Mouse (Mus musculus): ENCODE data around the gene 4933405L10Rik. TPM values are rescaled to one million over a fixed set of nuclear protein-coding genes. Genes with fewer than 3 reads are reported as not detected.
A peak's percentile ranks its signal among the peaks of the same experiment; 100 is the strongest.

4933405L10Rik gene
- total RNA-seq, 2 experiments from 2014 or later = not detected

DNA sequence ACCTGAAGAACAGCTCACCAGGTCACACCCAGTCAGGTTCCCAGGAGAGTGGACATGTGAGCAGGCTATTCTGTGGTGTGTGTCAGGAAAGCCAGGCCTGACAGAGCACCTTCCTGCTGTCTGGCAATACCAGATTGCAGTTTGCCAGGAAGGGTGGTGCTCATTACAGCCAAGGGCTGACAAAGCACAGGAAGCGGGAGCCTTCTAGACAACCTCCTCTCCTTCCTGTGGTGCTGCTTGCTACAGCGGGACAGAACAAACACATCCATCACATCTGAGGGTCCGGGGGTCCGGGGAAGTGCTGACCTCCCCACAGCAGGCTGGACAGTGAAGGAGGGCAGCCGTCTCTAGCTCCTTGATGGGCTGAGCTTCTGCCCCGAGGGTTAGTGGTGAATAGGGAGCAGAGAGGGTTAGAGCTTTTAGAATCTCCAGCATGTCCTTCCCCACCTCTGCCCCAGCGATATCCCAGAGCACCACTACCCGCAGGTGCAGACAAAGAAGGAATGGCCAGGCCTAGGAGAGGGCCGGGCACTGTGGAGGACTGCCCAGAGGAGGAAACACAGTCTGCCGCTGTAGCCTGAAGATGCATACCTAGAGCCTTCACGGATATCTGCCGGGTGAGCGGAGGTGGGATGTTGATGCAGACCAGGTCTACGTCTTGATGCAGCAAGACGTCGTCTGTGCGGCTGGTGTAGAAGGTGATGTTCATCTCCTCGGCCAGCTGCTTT, 20.1 kb downstream of the 4933405L10Rik start:
- intact Hi-C loops (cut with DNase I) = no loop called here
- no peak for TF ChIP-seq CTCF (IDR thresholded peaks at IDR 0.05)
- Histone ChIP-seq H3K27ac (peak overlapping the region; percentile 87), H3K4me3 (peak overlapping the region; percentile 63)
- DNase-seq = peak; percentile 53

DNA sequence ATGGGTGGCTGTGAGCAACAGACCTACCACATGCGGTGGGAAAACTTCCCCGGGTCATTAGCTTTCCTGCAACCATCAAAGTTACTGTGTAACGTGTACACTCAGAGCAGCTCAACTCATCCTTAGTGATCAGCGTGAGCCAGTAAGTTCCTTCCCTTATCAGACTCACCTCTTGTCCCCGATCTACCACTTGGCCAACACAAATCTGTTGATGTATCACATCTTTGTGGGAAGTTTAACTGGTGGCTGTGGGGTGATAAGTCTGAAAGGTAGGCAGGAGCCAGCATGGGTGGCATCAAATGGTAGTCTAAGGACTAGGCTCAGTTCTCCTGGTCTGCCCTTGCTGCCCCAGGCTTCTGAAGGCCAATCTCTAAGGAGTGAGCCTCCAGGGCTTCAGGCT, 24.7 kb downstream of the 4933405L10Rik start:
- TF ChIP-seq CTCF (IDR thresholded peaks at IDR 0.05) = no peak
- no peak for DNase-seq
- intact Hi-C loops (cut with DNase I) = no loop called here
- H3K4me3 ChIP-seq = no peak overlapping the region
- no peak overlapping the region for H3K27ac ChIP-seq

DNA sequence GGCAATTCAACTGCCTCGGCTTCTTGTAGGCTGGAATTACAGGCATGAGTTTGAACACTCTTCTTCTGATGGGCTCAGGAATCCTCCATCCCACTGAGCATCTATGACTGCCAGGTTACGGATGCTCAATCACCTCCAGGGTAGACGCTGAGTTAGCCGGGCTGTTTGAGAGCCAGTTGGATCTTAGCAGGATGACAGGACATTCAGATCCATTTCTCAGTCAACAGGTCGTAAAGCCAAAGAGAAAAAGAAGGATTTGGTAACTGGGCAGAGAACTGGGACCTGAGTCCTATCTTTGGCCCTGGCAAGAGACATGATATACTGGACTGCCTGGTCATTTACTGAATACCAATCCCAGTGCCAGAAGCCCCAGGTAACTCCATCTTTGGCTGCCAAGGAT, 31.8 kb downstream of the 4933405L10Rik start:
- intact Hi-C loops (cut with DNase I) = no loop called here
- no peak for TF ChIP-seq CTCF (IDR thresholded peaks at IDR 0.05)
- H3K27ac ChIP-seq = peak overlapping the region; percentile 76
- peak; percentile 67 for DNase-seq
- H3K4me3 ChIP-seq = no peak overlapping the region

DNA sequence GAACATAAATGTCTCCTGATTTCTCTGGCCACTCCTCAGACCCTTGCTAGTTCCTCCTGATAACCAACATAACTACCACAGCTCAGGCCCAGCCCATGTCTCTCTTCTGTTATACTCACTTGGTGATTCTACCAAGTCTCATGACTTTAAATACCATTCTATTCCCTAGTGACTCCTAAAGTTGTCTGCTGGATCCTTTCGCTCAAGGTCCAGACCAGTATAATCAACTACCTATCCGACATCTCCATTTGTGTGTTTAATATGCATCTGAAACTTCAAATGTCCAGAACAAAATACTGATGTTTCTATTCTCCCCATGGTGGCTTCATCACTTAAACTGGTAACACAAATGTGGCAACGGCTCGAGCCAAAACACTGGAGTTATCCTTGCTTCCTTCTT, 35.8 kb downstream of the 4933405L10Rik start:
- intact Hi-C loops (cut with DNase I) = no loop called here

DNA sequence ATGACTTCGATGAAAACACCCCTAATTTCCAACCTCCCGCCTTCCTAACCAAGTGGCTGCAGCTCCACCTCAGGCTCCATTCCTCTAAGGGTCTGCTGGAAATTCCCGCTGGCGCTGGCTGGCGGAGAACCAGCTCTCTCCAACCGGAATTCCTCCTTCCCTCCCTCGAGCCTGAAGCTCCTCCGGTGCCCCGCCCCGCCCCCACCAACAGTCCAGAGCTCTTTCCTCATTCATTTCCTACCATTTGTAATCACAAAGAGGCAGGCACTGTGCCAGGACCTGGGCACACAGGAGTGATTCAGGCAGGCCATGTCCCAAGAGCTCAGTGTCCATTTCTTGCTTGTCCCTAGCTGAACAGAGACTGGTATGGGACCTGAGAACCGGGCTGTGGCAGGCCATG, 43.2 kb downstream of the 4933405L10Rik start:
- no peak for TF ChIP-seq CTCF (IDR thresholded peaks at IDR 0.05)
- DNase-seq = peak; percentile 64
- intact Hi-C loops (cut with DNase I) = no loop called here
- peak overlapping the region; percentile 31 for H3K4me3 ChIP-seq
- H3K27ac ChIP-seq = peak overlapping the region; percentile 33

More for the DNA sequence above, 35.8 kb downstream of the 4933405L10Rik start:
- TF ChIP-seq CTCF (IDR thresholded peaks at IDR 0.05) = no peak
- peak overlapping the region; percentile 41 for H3K4me3 ChIP-seq
- no peak for DNase-seq
- H3K27ac ChIP-seq = peak overlapping the region; percentile 90

DNA sequence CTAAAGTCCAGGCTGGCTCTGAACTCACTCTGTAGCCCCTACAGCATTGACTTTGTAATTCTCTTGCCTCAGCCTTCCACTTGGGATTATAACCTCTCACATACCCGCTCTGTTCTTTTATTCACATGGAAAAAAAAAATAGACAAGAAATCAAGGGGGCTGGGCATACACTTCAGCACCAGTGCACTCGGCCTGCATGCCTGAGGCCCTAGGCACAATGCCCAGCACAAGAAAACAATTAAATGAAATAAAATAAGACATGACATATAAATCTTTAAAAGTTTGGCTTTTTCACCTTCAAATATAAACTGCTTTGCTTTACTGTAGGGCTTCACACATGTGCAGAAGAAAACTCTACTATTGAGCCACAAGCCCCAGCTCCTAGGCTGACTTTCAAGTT, 46.5 kb downstream of the 4933405L10Rik start:
- DNase-seq = no peak
- intact Hi-C loops (cut with DNase I) = no loop called here
- Histone ChIP-seq H3K4me3 (no peak overlapping the region), H3K27ac (no peak overlapping the region)
- no peak for TF ChIP-seq CTCF (IDR thresholded peaks at IDR 0.05)

DNA sequence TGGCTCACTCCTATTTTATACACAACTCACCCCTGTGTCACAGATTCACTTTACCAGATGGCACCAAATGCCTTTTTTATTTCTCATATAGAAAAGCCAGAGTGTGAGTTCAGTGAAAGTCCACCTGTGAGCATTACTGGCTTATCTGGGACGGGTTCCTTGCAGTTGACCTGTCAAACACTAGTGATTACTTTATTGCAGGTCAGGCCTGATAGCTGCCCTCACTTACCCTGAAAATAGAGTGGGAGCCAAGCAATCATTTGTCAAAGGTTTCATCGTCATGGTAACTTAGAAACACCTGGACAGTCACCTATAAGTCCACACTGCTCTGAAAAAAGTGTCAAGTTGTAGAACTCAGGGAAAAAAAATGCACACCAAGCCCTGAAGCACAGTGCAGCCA, 47.2 kb downstream of the 4933405L10Rik start:
- H3K4me3 ChIP-seq = no peak overlapping the region
- DNase-seq = no peak
- no peak overlapping the region for H3K27ac ChIP-seq
- TF ChIP-seq CTCF (IDR thresholded peaks at IDR 0.05) = no peak
- intact Hi-C loops (cut with DNase I) = no loop called here

DNA sequence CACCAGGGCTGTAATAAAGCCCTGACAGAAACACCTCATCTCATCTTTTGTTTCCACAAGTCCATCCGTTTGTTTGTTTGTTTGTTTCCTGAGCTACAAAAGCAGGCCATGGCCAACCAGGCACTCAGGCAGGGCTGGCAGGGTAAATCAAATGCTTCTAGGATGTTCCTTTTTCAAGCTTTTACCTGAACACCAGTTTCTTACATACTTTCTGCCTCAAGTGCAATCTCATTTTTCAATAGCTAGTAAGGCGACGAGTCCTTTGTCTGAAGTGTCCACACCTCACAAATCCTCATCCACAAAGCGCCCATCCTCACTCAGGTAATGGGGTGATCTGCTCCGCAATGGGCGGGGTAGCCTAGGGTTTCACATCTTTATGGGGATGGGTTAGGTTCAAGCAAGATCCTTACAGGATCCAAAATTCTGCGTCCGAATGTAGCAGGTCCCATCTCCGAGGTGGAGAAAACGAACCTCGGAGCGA, 50.4 kb downstream of the 4933405L10Rik start:
- H3K4me3 ChIP-seq = peak overlapping the region; percentile 85
- TF ChIP-seq CTCF (IDR thresholded peaks at IDR 0.05) = no peak
- no peak for DNase-seq
- H3K27ac ChIP-seq = peak overlapping the region; percentile 88
- intact Hi-C loops (cut with DNase I) = no loop called here

DNA sequence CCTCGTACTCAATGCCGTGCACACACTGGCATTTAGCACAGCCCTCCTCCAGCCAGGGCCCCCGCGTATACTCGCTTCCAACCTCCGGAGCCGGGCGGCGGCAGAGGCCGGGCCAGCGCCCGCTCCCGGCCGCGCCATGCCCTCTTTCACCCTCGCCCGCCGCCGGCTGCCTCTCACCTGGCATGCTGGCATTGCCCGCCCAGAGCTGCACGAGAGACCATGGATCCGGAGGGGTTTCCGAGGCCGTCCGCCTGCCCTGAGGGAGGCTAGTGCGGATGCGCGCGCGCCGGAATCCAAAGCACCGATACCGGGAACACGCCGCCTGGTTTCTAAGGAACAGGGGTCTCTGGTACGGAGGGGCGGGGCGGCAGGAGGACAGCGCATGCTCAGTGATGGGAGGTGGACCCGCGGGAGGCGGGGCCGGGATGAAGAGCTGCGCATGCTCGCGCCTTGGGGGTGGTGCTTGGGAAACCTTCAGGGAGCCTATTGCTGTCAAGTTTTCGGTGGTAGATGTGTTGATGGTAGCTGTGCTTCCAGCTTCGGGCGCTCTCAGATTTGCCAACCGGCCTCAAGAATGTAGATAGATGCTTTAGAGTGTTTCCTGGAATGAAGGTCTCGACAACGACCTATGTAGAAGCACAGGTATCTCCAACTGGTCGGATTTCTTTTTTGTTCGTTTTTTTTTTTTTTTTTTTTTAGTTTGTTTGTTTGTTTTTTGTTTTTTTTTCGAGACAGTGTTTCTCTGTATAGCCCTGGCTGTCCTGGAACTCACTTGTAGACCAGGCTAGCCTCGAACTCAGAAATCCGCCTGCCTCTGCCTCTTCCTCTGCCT, 51.0 kb downstream of the 4933405L10Rik start, which contains the start of gene Gfod2:
Gene Gfod2 (minus strand): TSS at position 388 of the 832 bp plus-strand sequence.
- peak within 1 kb of the TSS; percentile 88 for H3K27ac ChIP-seq
- intact Hi-C loops (cut with DNase I) = no loop called here
- no peak for TF ChIP-seq CTCF (IDR thresholded peaks at IDR 0.05)

More for the DNA sequence above, 51.0 kb downstream of the 4933405L10Rik start, which contains the start of gene Gfod2:
- peak within 1 kb of the TSS; percentile 85 for H3K4me3 ChIP-seq
- peak; percentile 98 for DNase-seq

Other genes with a start within 250 kb of the 4933405L10Rik start
- 10 to 100 TPM; 52.8 to 53.4 TPM for gene Tppp3, start 236.1 kb upstream of the 4933405L10Rik start, total RNA-seq (2021)
- 10 to 100 TPM in 1 of 2 experiments, 1 to 10 TPM in 1; 9.6 to 11.2 TPM for gene Zdhhc1, start 210.8 kb upstream of the 4933405L10Rik start, total RNA-seq (2021)
- gene Hsd11b2, start 188.9 kb upstream of the 4933405L10Rik start, total RNA-seq (2021) = not detected
- gene Atp6v0d1, start 141.6 kb upstream of the 4933405L10Rik start, total RNA-seq (2021) = 10 to 100 TPM; 40.3 to 41.6 TPM
- 10 to 100 TPM; 15.7 to 20.6 TPM for gene Ripor1, start 102.4 kb upstream of the 4933405L10Rik start, total RNA-seq (2021)
- 10 to 100 TPM; 33.2 to 42.6 TPM for gene Ctcf, start 71.1 kb upstream of the 4933405L10Rik start, total RNA-seq (2021)
- under 1 TPM in 1 of 2 experiments, not detected in 1; 0.75 TPM for gene Agrp, start 70.3 kb upstream of the 4933405L10Rik start, total RNA-seq (2021)
- under 1 TPM in 1 of 2 experiments, not detected in 1; 0.17 TPM for gene Carmil2, start 21.4 kb upstream of the 4933405L10Rik start, total RNA-seq (2021)
- 1 to 10 TPM; 4.2 to 5.3 TPM for gene Acd, start 6.6 kb upstream of the 4933405L10Rik start, total RNA-seq (2021)
- 1 to 10 TPM; 5.0 to 6.0 TPM for gene Pard6a, start 6.5 kb upstream of the 4933405L10Rik start, total RNA-seq (2021)
- gene Enkd1, start 555 bp downstream of the 4933405L10Rik start, total RNA-seq (2021) = under 1 TPM; 0.47 to 0.69 TPM
- gene Gfod2, start 51.0 kb downstream of the 4933405L10Rik start, total RNA-seq (2021) = 1 to 10 TPM; 7.2 to 7.4 TPM
- 10 to 100 TPM; 23.0 to 24.3 TPM for gene Ranbp10, start 119.7 kb downstream of the 4933405L10Rik start, total RNA-seq (2021)
- not detected for gene Tsnaxip1, start 120.1 kb downstream of the 4933405L10Rik start, total RNA-seq (2021)
- gene Cenpt, start 145.6 kb downstream of the 4933405L10Rik start, total RNA-seq (2021) = 1 to 10 TPM; 1.0 to 1.8 TPM
- 10 to 100 TPM; 21.9 to 25.0 TPM for gene Thap11, start 147.5 kb downstream of the 4933405L10Rik start, total RNA-seq (2021)
- 10 to 100 TPM; 39.2 to 43.4 TPM for gene Nutf2, start 152.9 kb downstream of the 4933405L10Rik start, total RNA-seq (2021)
- 10 to 100 TPM; 19.7 TPM for gene Edc4, start 173.2 kb downstream of the 4933405L10Rik start, total RNA-seq (2021)
- gene Nrn1l, start 185.9 kb downstream of the 4933405L10Rik start, total RNA-seq (2021) = under 1 TPM in 1 of 2 experiments, not detected in 1; 0.95 TPM
- gene Pskh1, start 192.8 kb downstream of the 4933405L10Rik start, total RNA-seq (2021) = 10 to 100 TPM; 11.3 to 12.8 TPM
- gene Ctrl, start 226.2 kb downstream of the 4933405L10Rik start, total RNA-seq (2021) = not detected
- gene Psmb10, start 230.8 kb downstream of the 4933405L10Rik start, total RNA-seq (2021) = 10 to 100 TPM; 17.9 to 26.1 TPM
- gene Lcat, start 235.7 kb downstream of the 4933405L10Rik start, total RNA-seq (2021) = under 1 TPM; 0.23 to 0.33 TPM